Mouse (Mus musculus) liver, embryonic 11.5 days (tissue): ENCODE results near the gene Hivep1. TPM values are rescaled to one million over a fixed set of nuclear protein-coding genes. Genes with fewer than 3 reads are reported as not detected.

ENCODE experiments used
- polyA plus RNA-seq: library from polyadenylated mRNA; unstranded; fragments of >200 nt; fragmentation: Nextera tagmentation; extraction: Ambion mirVana; gene quantifications from 2 replicates; pipeline ENCODE4 v1.2.1, GENCODE M21; 2014

The Hivep1 gene
- polyA plus RNA-seq, 1 experiment from 2014 or later, result 6.7 TPM

Other genes with a start within 250 kb of the Hivep1 start
- 0.32 and 0.89 TPM in 2 replicates for gene Adtrp, start 204.3 kb upstream of the Hivep1 start, polyA plus RNA-seq
- gene Edn1, start 249.5 kb downstream of the Hivep1 start, polyA plus RNA-seq, result 0.62 and 1.2 TPM in 2 replicates